Mouse (Mus musculus): ENCODE measurements around the gene Laptm4a. TPM values are rescaled to one million over a fixed set of nuclear protein-coding genes. Genes with fewer than 3 reads are reported as not detected.

The Laptm4a gene
- polyA plus RNA-seq, 1 experiment from 2014 or later: 173 TPM

GRCm38 (mm10) chr12:8885146-8885543 lies 36.3 kb upstream of the Laptm4a start:
- no peak for ATAC-seq (ENCODE audit: low FRiP score)
- H3K4me2 ChIP-seq (replicated peaks): 0 out of 2 replicates have a peak overlapping the region, but pooled peaks have one; percentile 30

GRCm38 (mm10) chr12:8885950-8886349 lies 35.5 kb upstream of the Laptm4a start:
- H3K4me1 ChIP-seq (replicated peaks; ENCODE audit: control insufficient read depth, insufficient read depth, low read length): peaks cover 8% of the 10 kb centered on the region; the same call in 1 of the 2 replicates

More at GRCm38 (mm10) chr12:8885146-8885543, 36.3 kb upstream of the Laptm4a start:
- Histone ChIP-seq H3K27ac (no peak overlapping the region), H3K9me3 (ENCODE audit: control insufficient read depth, low read length) (no peaks in the 10 kb centered on the region), H3K27me3 (ENCODE audit: control insufficient read depth, insufficient read depth, low read length) (no peaks in the 10 kb centered on the region), H3K9ac (no peak overlapping the region), H3K4me1 (replicated peaks; ENCODE audit: control insufficient read depth, insufficient read depth, low read length) (peaks cover 8% of the 10 kb centered on the region; the same call in 1 of the 2 replicates), H3K4me3 (replicated peaks; ENCODE audit: low read length) (no peak overlapping the region), H3K36me3 (replicated peaks; ENCODE audit: control insufficient read depth, insufficient read depth) (no peaks in the 10 kb centered on the region)
- no peak for DNase-seq (ENCODE audit: low spot score)
- WGBS: 7% methylated on average over 4 of the region's 4 CpGs

GRCm38 (mm10) chr12:8888445-8888844 lies 33.0 kb upstream of the Laptm4a start:
- Histone ChIP-seq H3K4me1 (replicated peaks; ENCODE audit: control insufficient read depth, insufficient read depth, low read length) (peaks cover 8% of the 10 kb centered on the region; the same call in 1 of the 2 replicates), H3K27ac (no peak overlapping the region), H3K9me3 (ENCODE audit: control insufficient read depth, low read length) (no peaks in the 10 kb centered on the region), H3K4me2 (replicated peaks) (no peak overlapping the region), H3K27me3 (ENCODE audit: control insufficient read depth, insufficient read depth, low read length) (no peaks in the 10 kb centered on the region), H3K9ac (no peak overlapping the region), H3K4me3 (replicated peaks; ENCODE audit: low read length) (no peak overlapping the region), H3K36me3 (replicated peaks; ENCODE audit: control insufficient read depth, insufficient read depth) (no peaks in the 10 kb centered on the region)
- 45% methylated on average over 7 of the region's 7 CpGs for WGBS
- DNase-seq (ENCODE audit: low spot score): no peak
- no peak for ATAC-seq (ENCODE audit: low FRiP score)

More at GRCm38 (mm10) chr12:8885950-8886349, 35.5 kb upstream of the Laptm4a start:
- Histone ChIP-seq H3K4me3 (replicated peaks; ENCODE audit: low read length) (no peak overlapping the region), H3K4me2 (replicated peaks) (no peak overlapping the region), H3K9ac (no peak overlapping the region), H3K36me3 (replicated peaks; ENCODE audit: control insufficient read depth, insufficient read depth) (no peaks in the 10 kb centered on the region), H3K27me3 (ENCODE audit: control insufficient read depth, insufficient read depth, low read length) (no peaks in the 10 kb centered on the region), H3K9me3 (ENCODE audit: control insufficient read depth, low read length) (no peaks in the 10 kb centered on the region), H3K27ac (no peak overlapping the region)
- ATAC-seq (ENCODE audit: low FRiP score): no peak
- 71% methylated on average over 3 of the region's 3 CpGs for WGBS
- DNase-seq (ENCODE audit: low spot score): no peak

DNA sequence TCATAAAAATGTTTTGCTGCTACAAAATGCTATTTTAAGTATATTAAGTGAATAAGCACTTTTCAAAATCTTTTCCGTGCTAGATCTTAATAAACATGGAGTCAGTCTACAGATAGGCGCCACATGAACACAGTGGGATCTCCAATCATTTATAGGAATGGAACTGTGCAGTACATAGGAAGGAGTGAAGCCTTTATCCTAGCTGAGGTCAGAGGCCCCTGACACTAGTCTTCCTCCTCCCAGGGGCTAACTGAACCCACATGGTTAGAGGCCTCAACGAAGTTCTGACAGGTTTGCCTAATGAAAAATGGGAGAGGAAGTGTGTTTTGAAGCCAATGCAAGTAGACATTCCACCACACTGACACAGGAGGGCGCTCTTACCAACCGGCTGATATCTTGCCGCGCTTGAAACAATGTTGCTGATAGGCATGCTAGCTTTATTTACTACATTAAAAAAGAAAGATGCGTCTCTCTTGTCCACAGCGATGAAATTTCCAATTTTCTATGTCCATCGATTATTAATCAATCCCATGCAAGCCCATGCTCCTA lies 32.3 kb upstream of the Laptm4a start:
- Histone ChIP-seq H3K27me3 (ENCODE audit: control insufficient read depth, insufficient read depth, low read length) (no peaks in the 10 kb centered on the region), H3K27ac (no peak overlapping the region), H3K4me2 (replicated peaks) (no peak overlapping the region), H3K9ac (no peak overlapping the region), H3K4me1 (replicated peaks; ENCODE audit: control insufficient read depth, insufficient read depth, low read length) (peaks cover 8% of the 10 kb centered on the region; the same call in 1 of the 2 replicates), H3K36me3 (replicated peaks; ENCODE audit: control insufficient read depth, insufficient read depth) (no peaks in the 10 kb centered on the region), H3K9me3 (ENCODE audit: control insufficient read depth, low read length) (no peaks in the 10 kb centered on the region), H3K4me3 (replicated peaks; ENCODE audit: low read length) (no peak overlapping the region)
- DNase-seq (ENCODE audit: low spot score) (peak; percentile 72), ATAC-seq (ENCODE audit: low FRiP score) (no peak)
- WGBS: 22% methylated on average over 10 of the region's 10 CpGs

DNA sequence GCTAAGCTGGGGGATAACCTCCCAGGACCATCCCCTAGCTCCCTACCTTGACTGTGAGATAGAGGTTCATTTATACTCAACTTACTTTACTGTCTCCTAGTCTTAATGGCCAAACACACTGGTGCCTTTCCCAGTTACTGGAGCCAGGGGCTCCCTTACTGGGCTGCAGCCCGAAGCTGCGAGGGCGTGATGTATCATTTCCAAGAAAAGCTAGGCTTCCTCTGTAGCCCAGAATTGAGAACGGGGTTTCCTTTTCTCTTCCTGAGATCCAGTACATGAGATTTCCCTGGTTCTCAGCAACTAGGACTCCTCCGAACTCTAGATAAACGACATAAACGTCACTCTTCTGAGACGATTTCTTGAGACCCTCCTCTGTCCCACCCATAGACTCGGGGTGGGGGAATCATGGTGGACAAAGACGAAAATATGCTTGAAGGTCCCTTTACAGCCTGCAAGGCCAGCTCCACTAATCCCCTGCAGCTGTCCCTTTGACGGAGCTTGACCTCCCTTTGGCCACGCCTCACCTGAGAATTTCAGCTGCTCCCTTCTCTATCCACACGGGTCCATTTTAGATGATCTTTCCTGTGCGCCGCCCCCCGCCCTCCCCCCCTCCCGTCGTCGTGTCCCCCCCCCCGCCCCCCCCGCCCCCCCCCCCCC lies 28.5 kb upstream of the Laptm4a start:
- H3K27me3 ChIP-seq (ENCODE audit: control insufficient read depth, insufficient read depth, low read length): no peaks in the 10 kb centered on the region
- H3K4me3 ChIP-seq (replicated peaks; ENCODE audit: low read length): no peak overlapping the region
- no peak overlapping the region for H3K4me2 ChIP-seq (replicated peaks)
- no peaks in the 10 kb centered on the region for H3K9me3 ChIP-seq (ENCODE audit: control insufficient read depth, low read length)
- no peak overlapping the region for H3K27ac ChIP-seq
- no peaks in the 10 kb centered on the region for H3K36me3 ChIP-seq (replicated peaks; ENCODE audit: control insufficient read depth, insufficient read depth)
- 45% methylated on average over 16 of the region's 21 CpGs for WGBS
- no peak for ATAC-seq (ENCODE audit: low FRiP score)
- no peaks in the 10 kb centered on the region for H3K4me1 ChIP-seq (replicated peaks; ENCODE audit: control insufficient read depth, insufficient read depth, low read length)
- no peak for DNase-seq (ENCODE audit: low spot score)
- no peak overlapping the region for H3K9ac ChIP-seq

- DNase-seq (ENCODE audit: low spot score): no peak
- Histone ChIP-seq H3K27ac (no peak overlapping the region), H3K9ac (no peak overlapping the region), H3K9me3 (ENCODE audit: control insufficient read depth, low read length) (no peaks in the 10 kb centered on the region), H3K4me3 (replicated peaks; ENCODE audit: low read length) (no peak overlapping the region), H3K4me1 (replicated peaks; ENCODE audit: control insufficient read depth, insufficient read depth, low read length) (peaks cover 7% of the 10 kb centered on the region; the same call in 1 of the 2 replicates), H3K4me2 (replicated peaks) (no peak overlapping the region), H3K27me3 (ENCODE audit: control insufficient read depth, insufficient read depth, low read length) (no peaks in the 10 kb centered on the region), H3K36me3 (replicated peaks; ENCODE audit: control insufficient read depth, insufficient read depth) (no peaks in the 10 kb centered on the region)
- no peak for ATAC-seq (ENCODE audit: low FRiP score)
- 74% methylated on average over 7 of the region's 7 CpGs for WGBS
These were observed 24.3 kb upstream of the Laptm4a start for GRCm38 (mm10) chr12:8897140-8897539.

GRCm38 (mm10) chr12:8898879-8899785 lies 22.3 kb upstream of the Laptm4a start:
- Histone ChIP-seq H3K9me3 (ENCODE audit: control insufficient read depth, low read length) (no peaks in the 10 kb centered on the region), H3K4me3 (replicated peaks; ENCODE audit: low read length) (no peak overlapping the region), H3K4me2 (replicated peaks) (no peak overlapping the region), H3K9ac (no peak overlapping the region), H3K27me3 (ENCODE audit: control insufficient read depth, insufficient read depth, low read length) (no peaks in the 10 kb centered on the region), H3K27ac (no peak overlapping the region), H3K36me3 (replicated peaks; ENCODE audit: control insufficient read depth, insufficient read depth) (no peaks in the 10 kb centered on the region), H3K4me1 (replicated peaks; ENCODE audit: control insufficient read depth, insufficient read depth, low read length) (peaks cover 7% of the 10 kb centered on the region; the same call in 1 of the 2 replicates)
- DNase-seq (ENCODE audit: low spot score) (no peak), ATAC-seq (ENCODE audit: low FRiP score) (peak; percentile 38; the same call in 1 of the 2 replicates)
- 43% methylated on average over 19 of the region's 19 CpGs for WGBS

DNA sequence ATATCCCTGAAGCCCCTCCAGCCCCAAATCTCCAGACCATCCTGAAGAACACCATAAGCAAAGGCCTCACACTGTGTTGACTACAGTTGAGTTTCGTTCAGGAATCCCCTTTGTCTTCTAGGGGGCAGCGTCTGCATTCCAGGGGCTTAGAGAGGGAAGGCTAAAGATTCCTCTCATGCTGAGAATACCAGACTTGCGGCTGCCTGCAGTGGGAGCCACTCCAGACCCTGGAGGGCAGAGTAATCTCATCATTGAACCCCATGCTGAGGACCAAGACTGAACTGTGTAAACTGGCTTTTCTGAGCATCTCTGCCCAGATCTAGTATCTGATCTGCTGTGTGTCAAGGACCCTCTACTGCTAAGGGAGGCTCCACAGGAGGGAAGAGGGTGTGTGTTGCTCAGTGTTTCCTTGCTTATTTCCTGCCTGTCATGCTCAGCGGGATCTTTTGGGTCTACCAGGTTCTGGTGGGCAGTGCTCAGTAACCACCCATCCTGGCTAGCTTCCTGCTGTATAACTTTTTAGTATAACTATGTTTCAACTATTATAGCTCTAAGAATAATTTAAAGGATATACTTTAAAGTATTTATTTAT lies 21.3 kb upstream of the Laptm4a start:
- no peaks in the 10 kb centered on the region for H3K27me3 ChIP-seq (ENCODE audit: control insufficient read depth, insufficient read depth, low read length)
- H3K27ac ChIP-seq: no peak overlapping the region
- no peak overlapping the region for H3K4me3 ChIP-seq (replicated peaks; ENCODE audit: low read length)
- no peak overlapping the region for H3K9ac ChIP-seq
- DNase-seq (ENCODE audit: low spot score): no peak
- H3K4me2 ChIP-seq (replicated peaks): no peak overlapping the region
- H3K9me3 ChIP-seq (ENCODE audit: control insufficient read depth, low read length): no peaks in the 10 kb centered on the region
- ATAC-seq (ENCODE audit: low FRiP score): no peak
- WGBS: 25% methylated on average over 4 of the region's 4 CpGs
- no peaks in the 10 kb centered on the region for H3K36me3 ChIP-seq (replicated peaks; ENCODE audit: control insufficient read depth, insufficient read depth)
- H3K4me1 ChIP-seq (replicated peaks; ENCODE audit: control insufficient read depth, insufficient read depth, low read length): peaks cover 7% of the 10 kb centered on the region; the same call in 1 of the 2 replicates

All from hindbrain, embryonic 14.5 days (tissue).